Mouse (Mus musculus) hindbrain, embryonic 13.5 days (tissue): ENCODE measurements around the gene Pex16. TPM values are rescaled to one million over a fixed set of nuclear protein-coding genes. Genes with fewer than 3 reads are reported as not detected.

ENCODE experiments used
- ATAC-seq: fragments of 200-750 bp; cut with Nextera tagmentation; 2 replicates; pipeline ENCODE4 v1.8.0; 2017; ENCODE audit warnings: moderate TSS enrichment; ENCODE audit not compliant: low FRiP score
- H3K27ac ChIP-seq: fragments of 300-500 bp; sonication (generic); 2 replicates; pipeline ENCODE4 v1.5.1; 2015; ENCODE audit warnings: inconsistent platforms, mild to moderate bottlenecking, moderate library complexity
- H3K27me3 ChIP-seq: fragments of 300-500 bp; sonication (generic); 2 replicates; pipeline ENCODE4 v1.6.1; 2015; ENCODE audit warnings: mild to moderate bottlenecking, inconsistent platforms
- H3K36me3 ChIP-seq: fragments of 300-500 bp; sonication (generic); 2 replicates; pipeline ENCODE4 v1.6.1; 2015; ENCODE audit warnings: mild to moderate bottlenecking, inconsistent platforms
- H3K4me1 ChIP-seq: fragments of 300-500 bp; sonication (generic); replicated peaks from 2 replicates; pipeline ENCODE4 v1.6.1; 2015; ENCODE audit warnings: inconsistent platforms
- H3K4me2 ChIP-seq: fragments of 300-500 bp; sonication (generic); 2 replicates; pipeline ENCODE4 v1.6.1; 2015; ENCODE audit warnings: inconsistent platforms, mild to moderate bottlenecking, moderate library complexity
- H3K4me3 ChIP-seq: fragments of 300-500 bp; sonication (generic); 2 replicates; pipeline ENCODE4 v1.5.1; 2015; ENCODE audit warnings: mild to moderate bottlenecking, inconsistent platforms
- H3K9ac ChIP-seq: fragments of 300-500 bp; sonication (generic); 2 replicates; pipeline ENCODE4 v1.6.1; 2015; ENCODE audit warnings: mild to moderate bottlenecking, inconsistent platforms
- H3K9me3 ChIP-seq: fragments of 300-500 bp; sonication (generic); 2 replicates; pipeline ENCODE4 v1.6.1; 2016; ENCODE audit warnings: inconsistent platforms
- WGBS: fragments of 180-500 bp; shearing (Covaris S2); methylation state at CpG from one replicate; pipeline ENCODE4 v1.1.7; 2015; 5-methylcytosine and 5-hydroxymethylcytosine counted together
- polyA plus RNA-seq: library from polyadenylated mRNA; unstranded; fragments of >200 nt; fragmentation: Nextera tagmentation; extraction: Ambion mirVana; gene quantifications from 2 replicates; pipeline ENCODE4 v1.2.1, GENCODE M21; 2015

Gene Pex16
- polyA plus RNA-seq, 1 experiment from 2014 or later, result 35.7 TPM

- H3K9ac ChIP-seq, result no peak overlapping the region
- WGBS, result 6% methylated on average over 10 of the region's 10 CpGs
Measured at GRCm38 (mm10) chr2:92371971-92372690, 2.3 kb upstream of the Pex16 start.

GRCm38 (mm10) chr2:92372767-92373436 is 1.6 kb upstream of the Pex16 start:
- no peaks in the 10 kb centered on the region for H3K9me3 ChIP-seq
- peaks cover 8% of the 10 kb centered on the region for H3K36me3 ChIP-seq
- 45% methylated on average over 9 of the region's 9 CpGs for WGBS
- H3K4me2 ChIP-seq, result no peak overlapping the region
- no peak overlapping the region for H3K27ac ChIP-seq
- H3K4me1 ChIP-seq, result peaks cover 57% of the 10 kb centered on the region
- ATAC-seq, result no peak
- H3K27me3 ChIP-seq, result peaks cover 41% of the 10 kb centered on the region
- no peak overlapping the region for H3K4me3 ChIP-seq
- H3K9ac ChIP-seq, result no peak overlapping the region

More at GRCm38 (mm10) chr2:92371971-92372690, 2.3 kb upstream of the Pex16 start:
- Histone ChIP-seq H3K4me3 (no peak overlapping the region), H3K27me3 (peaks cover 41% of the 10 kb centered on the region), H3K36me3 (peaks cover 1% of the 10 kb centered on the region; the same call in 1 of the 2 replicates), H3K4me1 (peaks cover 57% of the 10 kb centered on the region), H3K4me2 (no peak overlapping the region), H3K9me3 (no peaks in the 10 kb centered on the region), H3K27ac (0 out of 2 replicates have a peak overlapping the region, but pooled peaks have one; percentile 3)
- no peak for ATAC-seq

GRCm38 (mm10) chr2:92373437-92373813 is 1.1 kb upstream of the Pex16 start:
- Histone ChIP-seq H3K9me3 (no peaks in the 10 kb centered on the region), H3K36me3 (peaks cover 13% of the 10 kb centered on the region), H3K27ac (no peak overlapping the region), H3K4me3 (no peak overlapping the region), H3K4me1 (peaks cover 57% of the 10 kb centered on the region), H3K27me3 (peaks cover 40% of the 10 kb centered on the region), H3K9ac (no peak overlapping the region), H3K4me2 (no peak overlapping the region)
- ATAC-seq, result no peak
- WGBS, result 85% methylated on average over 11 of the region's 11 CpGs

- WGBS, result under 1% methylated on average over 29 of the region's 29 CpGs
- Histone ChIP-seq H3K27ac (peak overlapping the region; percentile 87), H3K36me3 (peaks cover 31% of the 10 kb centered on the region), H3K27me3 (peaks cover 23% of the 10 kb centered on the region), H3K4me2 (peak overlapping the region; percentile 91), H3K9ac (peak overlapping the region; percentile 84), H3K4me1 (peaks cover 54% of the 10 kb centered on the region), H3K4me3 (peak overlapping the region; percentile 73), H3K9me3 (no peaks in the 10 kb centered on the region)
- peak; percentile 96 for ATAC-seq
Measured at GRCm38 (mm10) chr2:92375099-92375623, 685 bp downstream of the Pex16 start.

GRCm38 (mm10) chr2:92375788-92376187 is 1.3 kb downstream of the Pex16 start:
- ATAC-seq, result 0 out of 2 replicates have a peak, but pooled peaks have one; percentile 1
- Histone ChIP-seq H3K4me3 (peak overlapping the region; percentile 73), H3K27ac (peak overlapping the region; percentile 87), H3K4me2 (peak overlapping the region; percentile 91), H3K36me3 (peaks cover 37% of the 10 kb centered on the region), H3K9me3 (no peaks in the 10 kb centered on the region), H3K27me3 (peaks cover 16% of the 10 kb centered on the region), H3K4me1 (peaks cover 51% of the 10 kb centered on the region), H3K9ac (peak overlapping the region; percentile 84)
- 10% methylated on average over 10 of the region's 10 CpGs for WGBS

GRCm38 (mm10) chr2:92376300-92376699 is 1.8 kb downstream of the Pex16 start:
- no peak overlapping the region for H3K27ac ChIP-seq
- H3K27me3 ChIP-seq, result peaks cover 11% of the 10 kb centered on the region
- peak overlapping the region; percentile 73 for H3K4me3 ChIP-seq
- H3K9ac ChIP-seq, result peak overlapping the region; percentile 84; the same call in 1 of the 2 replicates
- 92% methylated on average over 6 of the region's 6 CpGs for WGBS
- no peak for ATAC-seq
- H3K9me3 ChIP-seq, result no peaks in the 10 kb centered on the region
- peaks cover 42% of the 10 kb centered on the region for H3K36me3 ChIP-seq
- H3K4me1 ChIP-seq, result peaks cover 48% of the 10 kb centered on the region
- peak overlapping the region; percentile 91 for H3K4me2 ChIP-seq

- H3K9me3 ChIP-seq, result no peaks in the 10 kb centered on the region
- no peak for ATAC-seq
- H3K36me3 ChIP-seq, result peaks cover 52% of the 10 kb centered on the region
- H3K27me3 ChIP-seq, result peaks cover 2% of the 10 kb centered on the region; the same call in 1 of the 2 replicates
- no peak overlapping the region for H3K27ac ChIP-seq
- WGBS, result 94% methylated on average over 7 of the region's 7 CpGs
- peaks cover 37% of the 10 kb centered on the region for H3K4me1 ChIP-seq
- no peak overlapping the region for H3K4me2 ChIP-seq
- no peak overlapping the region for H3K9ac ChIP-seq
- H3K4me3 ChIP-seq, result no peak overlapping the region
Measured at GRCm38 (mm10) chr2:92377320-92377719, 2.8 kb downstream of the Pex16 start.

- WGBS, result 77% methylated on average over 17 of the region's 17 CpGs
- no peak overlapping the region for H3K4me3 ChIP-seq
Measured at GRCm38 (mm10) chr2:92379783-92380494, 5.5 kb downstream of the Pex16 start.

GRCm38 (mm10) chr2:92380495-92381050 is 6.1 kb downstream of the Pex16 start:
- WGBS, result 79% methylated on average over 6 of the region's 6 CpGs

More at GRCm38 (mm10) chr2:92379783-92380494, 5.5 kb downstream of the Pex16 start:
- Histone ChIP-seq H3K9me3 (no peaks in the 10 kb centered on the region), H3K27ac (no peak overlapping the region), H3K4me2 (no peak overlapping the region), H3K36me3 (peaks cover 78% of the 10 kb centered on the region), H3K9ac (no peak overlapping the region), H3K4me1 (peaks cover 17% of the 10 kb centered on the region), H3K27me3 (no peaks in the 10 kb centered on the region)
- ATAC-seq, result no peak

GRCm38 (mm10) chr2:92381161-92381560 is 6.7 kb downstream of the Pex16 start:
- Histone ChIP-seq H3K4me1 (peaks cover 12% of the 10 kb centered on the region), H3K4me2 (no peak overlapping the region), H3K36me3 (peaks cover 91% of the 10 kb centered on the region), H3K9me3 (no peaks in the 10 kb centered on the region), H3K4me3 (no peak overlapping the region), H3K27ac (no peak overlapping the region), H3K27me3 (no peaks in the 10 kb centered on the region), H3K9ac (no peak overlapping the region)
- WGBS, result 88% methylated on average over 5 of the region's 5 CpGs
- no peak for ATAC-seq

More at GRCm38 (mm10) chr2:92380495-92381050, 6.1 kb downstream of the Pex16 start:
- H3K27me3 ChIP-seq, result no peaks in the 10 kb centered on the region
- no peak overlapping the region for H3K27ac ChIP-seq
- H3K9me3 ChIP-seq, result no peaks in the 10 kb centered on the region
- H3K4me1 ChIP-seq, result peaks cover 16% of the 10 kb centered on the region
- no peak for ATAC-seq
- no peak overlapping the region for H3K9ac ChIP-seq
- H3K4me2 ChIP-seq, result no peak overlapping the region
- H3K4me3 ChIP-seq, result no peak overlapping the region
- peaks cover 85% of the 10 kb centered on the region for H3K36me3 ChIP-seq

GRCm38 (mm10) chr2:92381901-92382588 is 7.6 kb downstream of the Pex16 start, which contains the start of gene 1700029I15Rik:
TSS of gene 1700029I15Rik (plus strand) at chr2:92382538.
- Histone ChIP-seq H3K9me3 (no peaks in the 10 kb centered on the region), H3K27me3 (no peaks in the 10 kb centered on the region), H3K4me1 (peaks cover 13% of the 10 kb centered on the region), H3K4me3 (no peak within 1 kb of the TSS), H3K9ac (no peak within 1 kb of the TSS), H3K36me3 (peaks cover 99% of the 10 kb centered on the region), H3K4me2 (no peak within 1 kb of the TSS), H3K27ac (no peak within 1 kb of the TSS)
- WGBS, result 87% methylated on average over 5 of the region's 5 CpGs
- no peak for ATAC-seq
